Mouse (Mus musculus) forebrain, embryonic 12.5 days (tissue): ENCODE data around the gene Itk. TPM values are rescaled to one million over a fixed set of nuclear protein-coding genes. Genes with fewer than 3 reads are reported as not detected.

Experiments used
- ATAC-seq: fragments of 200-750 bp; cut with Nextera tagmentation; 2 replicates; pipeline ENCODE4 v1.8.0; 2017; ENCODE audit warnings: moderate TSS enrichment; ENCODE audit not compliant: low FRiP score
- H3K27ac ChIP-seq: fragments of 300-500 bp; sonication (generic); 2 replicates; pipeline ENCODE4 v1.5.1; 2016; ENCODE audit warnings: mild to moderate bottlenecking
- H3K27me3 ChIP-seq: fragments of 300-500 bp; sonication (generic); 2 replicates; pipeline ENCODE4 v1.6.1; 2016; ENCODE audit warnings: mild to moderate bottlenecking
- H3K36me3 ChIP-seq: fragments of 300-500 bp; sonication (generic); replicated peaks from 2 replicates; pipeline ENCODE4 v1.6.1; 2016; ENCODE audit warnings: mild to moderate bottlenecking
- H3K4me1 ChIP-seq: fragments of 300-500 bp; sonication (generic); 2 replicates; pipeline ENCODE4 v1.6.1; 2016
- H3K4me2 ChIP-seq: fragments of 300-500 bp; sonication (generic); 2 replicates; pipeline ENCODE4 v1.6.1; 2016; ENCODE audit warnings: mild to moderate bottlenecking, moderate library complexity
- H3K4me3 ChIP-seq: fragments of 300-500 bp; sonication (generic); replicated peaks from 2 replicates; pipeline ENCODE4 v1.5.1; 2016; ENCODE audit warnings: mild to moderate bottlenecking
- H3K9ac ChIP-seq: fragments of 300-500 bp; sonication (generic); 2 replicates; pipeline ENCODE4 v1.6.1; 2016; ENCODE audit warnings: mild to moderate bottlenecking
- H3K9me3 ChIP-seq: fragments of 300-500 bp; sonication (generic); 2 replicates; pipeline ENCODE4 v1.6.1; 2016
- WGBS: fragments of 180-500 bp; shearing (Covaris S2); methylation state at CpG from one replicate; pipeline ENCODE4 v1.1.7; 2016; 5-methylcytosine and 5-hydroxymethylcytosine counted together
- polyA plus RNA-seq: library from polyadenylated mRNA; unstranded; fragments of >200 nt; fragmentation: Nextera tagmentation; extraction: Ambion mirVana; gene quantifications from 2 replicates; pipeline ENCODE4 v1.2.1, GENCODE M21; 2016

Gene Itk
- polyA plus RNA-seq, 1 experiment from 2014 or later = not detected

DNA sequence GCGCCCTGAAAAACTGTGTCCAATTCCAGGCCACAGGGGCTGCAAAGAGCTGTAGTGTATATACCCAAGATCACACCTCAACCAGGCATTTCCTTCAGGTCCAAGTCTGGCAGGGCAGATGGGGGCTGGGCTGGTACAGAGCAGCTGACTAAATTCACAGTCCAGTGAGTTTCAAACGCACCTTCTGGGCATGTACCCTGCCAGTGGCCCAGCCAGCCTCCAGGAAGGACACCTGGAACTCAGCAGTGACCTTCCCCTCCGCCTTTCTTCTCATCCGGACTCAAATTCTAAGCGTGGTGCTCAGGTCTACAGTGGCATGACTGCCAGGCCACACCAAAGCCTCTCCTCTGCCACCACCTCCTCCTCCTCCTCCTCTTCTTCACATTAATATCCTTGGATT is 95.8 kb downstream of the Itk start:
- Histone ChIP-seq H3K4me3 (no peak overlapping the region), H3K9me3 (no peaks in the 10 kb centered on the region), H3K27ac (no peak overlapping the region), H3K4me1 (peaks cover 11% of the 10 kb centered on the region; the same call in 1 of the 2 replicates), H3K36me3 (peaks cover 12% of the 10 kb centered on the region), H3K27me3 (no peaks in the 10 kb centered on the region), H3K9ac (no peak overlapping the region), H3K4me2 (no peak overlapping the region)
- WGBS = 90% methylated on average over 5 of the region's 5 CpGs
- no peak for ATAC-seq

DNA sequence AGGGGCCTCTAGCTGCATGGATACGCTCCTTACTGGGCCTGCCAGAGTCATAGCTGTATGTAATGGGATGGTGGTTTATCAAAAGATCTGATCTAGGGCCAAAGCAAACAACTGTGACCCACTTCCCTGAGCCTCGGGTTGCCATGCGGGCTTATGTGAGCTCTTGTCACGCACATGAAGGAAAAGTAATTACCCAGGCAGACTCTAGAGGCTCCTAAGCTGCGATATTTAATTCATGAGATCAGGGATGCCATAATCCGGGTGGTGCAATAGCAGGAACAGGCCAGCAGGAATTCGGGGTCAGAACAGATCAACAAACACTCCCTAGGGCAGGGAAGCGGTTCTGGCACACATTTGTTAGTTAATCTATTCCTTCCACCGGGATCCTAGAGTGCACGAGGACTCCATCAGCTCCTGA is 98.3 kb downstream of the Itk start:
- WGBS = 48% methylated on average over 10 of the region's 10 CpGs
- Histone ChIP-seq H3K9ac (no peak overlapping the region), H3K4me2 (no peak overlapping the region), H3K27me3 (no peaks in the 10 kb centered on the region), H3K27ac (no peak overlapping the region), H3K4me1 (peaks cover 15% of the 10 kb centered on the region; the same call in 1 of the 2 replicates), H3K36me3 (peaks cover 28% of the 10 kb centered on the region), H3K9me3 (no peaks in the 10 kb centered on the region), H3K4me3 (no peak overlapping the region)
- ATAC-seq = peak; percentile 55; the same call in 1 of the 2 replicates

- WGBS = 86% methylated on average over 9 of the region's 9 CpGs
Measured at GRCm38 (mm10) chr11:46289561-46289960, 99.8 kb downstream of the Itk start.

DNA sequence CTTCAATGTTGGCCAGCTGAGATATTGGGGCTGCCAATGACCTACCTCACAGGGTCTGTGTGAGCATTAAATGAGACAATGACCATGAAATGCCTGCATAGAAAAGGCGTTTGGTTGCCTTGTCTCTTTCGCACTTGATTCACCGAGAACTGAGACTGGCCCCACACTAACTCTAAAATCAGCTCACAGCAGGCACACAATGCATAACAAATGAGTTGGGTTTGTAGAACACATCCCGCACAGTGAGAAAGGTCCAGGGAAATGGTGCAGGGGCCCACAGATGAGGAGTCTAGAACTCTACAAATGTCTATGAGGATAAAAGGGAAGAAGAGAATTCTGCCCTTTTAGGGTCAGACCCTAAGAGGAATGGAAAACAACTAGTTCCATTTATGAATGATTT is 100.3 kb downstream of the Itk start:
- H3K9me3 ChIP-seq = no peaks in the 10 kb centered on the region
- WGBS = 57% methylated on average over 4 of the region's 4 CpGs

More at GRCm38 (mm10) chr11:46289561-46289960, 99.8 kb downstream of the Itk start:
- Histone ChIP-seq H3K9me3 (no peaks in the 10 kb centered on the region), H3K36me3 (peaks cover 35% of the 10 kb centered on the region), H3K4me3 (no peak overlapping the region), H3K4me1 (peaks cover 15% of the 10 kb centered on the region; the same call in 1 of the 2 replicates), H3K27ac (no peak overlapping the region), H3K4me2 (no peak overlapping the region), H3K27me3 (no peaks in the 10 kb centered on the region), H3K9ac (no peak overlapping the region)
- ATAC-seq = no peak

DNA sequence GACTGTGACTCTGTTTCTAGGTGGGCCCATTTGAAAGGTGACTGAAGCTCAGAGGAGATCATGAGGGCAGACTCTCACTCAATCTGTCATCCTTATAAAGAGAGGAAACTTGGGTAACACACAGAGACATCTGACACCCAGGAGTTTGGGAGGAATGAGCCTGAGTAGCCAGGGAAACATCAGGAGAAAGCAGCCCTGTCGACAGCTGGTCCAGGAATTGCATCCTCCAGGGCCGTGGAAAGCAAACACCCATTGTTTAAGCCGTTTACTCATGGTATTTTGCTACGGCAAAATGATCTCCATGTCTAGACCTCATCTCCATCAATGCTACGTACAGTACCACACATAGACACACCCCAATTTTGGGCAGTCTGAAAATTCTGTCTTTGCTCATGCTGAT is 101.2 kb downstream of the Itk start:
- no peak overlapping the region for H3K27ac ChIP-seq
- peaks cover 12% of the 10 kb centered on the region; the same call in 1 of the 2 replicates for H3K4me1 ChIP-seq
- H3K9me3 ChIP-seq = no peaks in the 10 kb centered on the region
- no peak overlapping the region for H3K4me3 ChIP-seq
- H3K27me3 ChIP-seq = no peaks in the 10 kb centered on the region
- no peak overlapping the region for H3K4me2 ChIP-seq
- ATAC-seq = no peak
- H3K36me3 ChIP-seq = peaks cover 48% of the 10 kb centered on the region
- 82% methylated on average over 5 of the region's 5 CpGs for WGBS
- no peak overlapping the region for H3K9ac ChIP-seq

More for the DNA sequence above, 100.3 kb downstream of the Itk start:
- no peaks in the 10 kb centered on the region for H3K27me3 ChIP-seq
- no peak overlapping the region for H3K4me3 ChIP-seq
- peaks cover 40% of the 10 kb centered on the region for H3K36me3 ChIP-seq
- H3K9ac ChIP-seq = no peak overlapping the region
- no peak overlapping the region for H3K27ac ChIP-seq
- H3K4me1 ChIP-seq = peaks cover 12% of the 10 kb centered on the region; the same call in 1 of the 2 replicates
- no peak overlapping the region for H3K4me2 ChIP-seq
- no peak for ATAC-seq

DNA sequence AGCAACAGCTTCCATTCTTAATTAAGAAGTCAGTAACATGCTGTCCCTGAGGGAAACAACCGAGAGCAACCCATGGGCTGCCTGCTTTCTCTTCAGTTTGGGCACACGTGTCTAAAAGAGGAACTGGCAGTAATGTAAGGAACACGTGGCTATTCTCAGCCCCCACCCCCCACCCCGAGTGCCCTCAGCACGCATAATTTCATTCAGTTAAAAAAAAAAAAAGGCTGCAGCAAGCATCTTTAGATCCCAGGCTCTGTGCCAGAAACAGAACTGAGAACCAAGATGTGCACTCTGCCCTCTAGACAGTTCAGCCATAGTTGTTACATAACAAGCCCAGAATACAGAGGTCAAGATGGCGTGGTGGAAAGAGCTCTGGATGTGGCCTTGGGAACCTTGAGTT is 102.5 kb downstream of the Itk start:
- H3K27ac ChIP-seq = no peak overlapping the region
- H3K4me3 ChIP-seq = no peak overlapping the region
- H3K4me1 ChIP-seq = peaks cover 12% of the 10 kb centered on the region; the same call in 1 of the 2 replicates
- H3K9ac ChIP-seq = no peak overlapping the region
- H3K36me3 ChIP-seq = peaks cover 60% of the 10 kb centered on the region
- H3K4me2 ChIP-seq = no peak overlapping the region
- H3K27me3 ChIP-seq = no peaks in the 10 kb centered on the region
- 75% methylated on average over 6 of the region's 6 CpGs for WGBS
- H3K9me3 ChIP-seq = no peaks in the 10 kb centered on the region
- no peak for ATAC-seq

GRCm38 (mm10) chr11:46283800-46284199 is 105.5 kb downstream of the Itk start:
- Histone ChIP-seq H3K4me2 (no peak overlapping the region), H3K9me3 (no peaks in the 10 kb centered on the region), H3K27me3 (no peaks in the 10 kb centered on the region), H3K4me1 (0 out of 2 replicates have a peak, but pooled peaks cover 3% of the 10 kb centered on the region), H3K9ac (no peak overlapping the region), H3K27ac (no peak overlapping the region), H3K36me3 (peaks cover 78% of the 10 kb centered on the region), H3K4me3 (no peak overlapping the region)
- ATAC-seq = no peak
- WGBS = 94% methylated on average over 6 of the region's 6 CpGs

GRCm38 (mm10) chr11:46282612-46283011 is 106.7 kb downstream of the Itk start:
- H3K4me2 ChIP-seq = no peak overlapping the region
- no peak overlapping the region for H3K9ac ChIP-seq
- H3K27ac ChIP-seq = no peak overlapping the region
- H3K36me3 ChIP-seq = peaks cover 77% of the 10 kb centered on the region
- H3K4me1 ChIP-seq = 0 out of 2 replicates have a peak, but pooled peaks cover 3% of the 10 kb centered on the region
- H3K27me3 ChIP-seq = no peaks in the 10 kb centered on the region
- no peak overlapping the region for H3K4me3 ChIP-seq
- 97% methylated on average over 5 of the region's 5 CpGs for WGBS
- H3K9me3 ChIP-seq = no peaks in the 10 kb centered on the region
- no peak for ATAC-seq

DNA sequence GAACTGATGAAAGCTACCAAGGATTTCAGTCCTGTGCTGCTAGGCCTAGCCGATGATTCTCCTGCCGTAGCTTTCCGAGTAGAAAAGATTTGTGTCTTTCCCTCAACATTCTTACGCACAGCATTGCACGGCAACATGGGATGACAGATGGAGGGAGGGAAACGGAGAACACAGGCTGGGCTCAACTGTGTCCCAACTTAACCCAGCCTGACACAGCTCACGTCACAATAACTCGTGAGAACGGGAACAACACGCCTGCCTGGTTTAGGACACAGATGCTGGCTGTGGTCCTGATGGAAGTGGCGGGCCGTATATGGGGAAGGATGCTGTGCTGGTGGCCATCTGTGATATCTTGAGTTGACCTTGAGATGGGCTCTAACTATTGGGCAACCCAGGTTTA is 110.6 kb downstream of the Itk start:
- no peaks in the 10 kb centered on the region for H3K9me3 ChIP-seq
- H3K27ac ChIP-seq = no peak overlapping the region
- no peaks in the 10 kb centered on the region for H3K27me3 ChIP-seq
- no peak overlapping the region for H3K4me3 ChIP-seq
- no peaks in the 10 kb centered on the region for H3K4me1 ChIP-seq
- ATAC-seq = no peak
- H3K36me3 ChIP-seq = peaks cover 84% of the 10 kb centered on the region
- no peak overlapping the region for H3K4me2 ChIP-seq
- WGBS = 92% methylated on average over 12 of the region's 12 CpGs
- no peak overlapping the region for H3K9ac ChIP-seq

DNA sequence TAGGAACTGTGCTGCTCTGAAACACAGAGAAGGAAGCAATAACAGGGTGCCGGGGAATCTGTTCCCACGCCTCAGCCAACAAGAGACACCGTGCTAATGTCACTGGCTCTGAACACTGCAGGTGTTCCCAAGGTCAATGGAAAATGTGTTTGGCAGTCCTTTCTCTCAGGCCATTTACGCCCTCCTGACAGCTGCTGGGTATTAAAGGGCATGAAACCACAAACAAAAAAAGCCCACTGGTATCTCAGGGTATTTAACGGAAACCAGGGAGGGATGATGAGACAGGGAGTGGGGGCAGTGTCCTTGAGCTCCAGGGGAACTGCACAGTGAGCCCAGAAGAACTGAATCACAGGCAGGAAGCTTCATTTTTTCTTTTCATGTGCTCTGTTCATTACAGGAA is 111.2 kb downstream of the Itk start:
- H3K9me3 ChIP-seq = no peaks in the 10 kb centered on the region
- no peak overlapping the region for H3K4me3 ChIP-seq
- H3K36me3 ChIP-seq = peaks cover 83% of the 10 kb centered on the region
- no peak overlapping the region for H3K4me2 ChIP-seq
- H3K27me3 ChIP-seq = no peaks in the 10 kb centered on the region
- no peaks in the 10 kb centered on the region for H3K4me1 ChIP-seq
- no peak for ATAC-seq
- no peak overlapping the region for H3K9ac ChIP-seq
- no peak overlapping the region for H3K27ac ChIP-seq
- WGBS = 80% methylated on average over 5 of the region's 5 CpGs

DNA sequence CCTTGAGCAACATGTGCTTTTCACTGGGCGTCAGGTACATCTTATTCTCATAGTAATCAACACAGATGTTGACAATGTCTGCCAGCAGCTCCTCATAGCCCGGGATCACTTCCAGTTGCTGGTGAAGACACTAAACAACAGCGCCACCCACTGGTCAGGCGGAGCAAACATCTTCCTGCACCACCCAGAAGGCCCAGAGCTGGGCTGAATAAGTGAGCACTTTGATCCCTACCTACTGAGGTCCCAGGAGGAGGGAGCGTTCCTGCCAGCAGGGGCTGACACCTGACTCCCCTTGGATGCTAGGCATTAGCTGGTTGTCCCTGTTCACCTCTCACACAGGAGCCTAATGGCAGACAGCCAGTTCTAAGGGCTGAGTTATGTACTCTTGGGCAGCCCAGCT is 112.5 kb downstream of the Itk start:
- no peaks in the 10 kb centered on the region for H3K27me3 ChIP-seq
- H3K4me3 ChIP-seq = no peak overlapping the region
- no peak overlapping the region for H3K9ac ChIP-seq
- no peak overlapping the region for H3K27ac ChIP-seq
- no peaks in the 10 kb centered on the region for H3K9me3 ChIP-seq
- no peak for ATAC-seq
- H3K4me1 ChIP-seq = no peaks in the 10 kb centered on the region
- peaks cover 83% of the 10 kb centered on the region for H3K36me3 ChIP-seq
- no peak overlapping the region for H3K4me2 ChIP-seq
- WGBS = 47% methylated on average over 5 of the region's 5 CpGs

DNA sequence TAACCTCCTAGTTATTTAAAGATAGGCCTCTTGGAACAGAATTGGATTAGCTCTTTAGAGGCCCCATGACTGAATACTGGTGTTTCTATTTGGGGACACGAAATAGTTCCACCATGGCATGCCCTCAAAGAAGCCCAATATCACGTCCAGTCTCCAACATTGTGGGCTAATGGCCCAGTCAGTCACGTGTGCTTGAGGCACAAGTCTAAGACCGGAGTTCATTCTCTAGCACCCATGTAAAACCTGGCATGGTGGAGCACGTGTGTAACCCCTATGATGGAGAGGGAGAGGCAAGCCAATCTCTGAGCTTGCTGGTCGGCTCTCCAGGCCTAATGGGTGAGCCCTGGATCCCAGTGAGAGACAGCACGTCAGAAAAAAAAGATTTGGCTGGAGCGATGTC is 113.1 kb downstream of the Itk start:
- no peaks in the 10 kb centered on the region for H3K9me3 ChIP-seq
- no peak for ATAC-seq
- no peaks in the 10 kb centered on the region for H3K4me1 ChIP-seq
- H3K9ac ChIP-seq = no peak overlapping the region
- H3K4me2 ChIP-seq = no peak overlapping the region
- no peaks in the 10 kb centered on the region for H3K27me3 ChIP-seq
- H3K4me3 ChIP-seq = no peak overlapping the region
- H3K27ac ChIP-seq = no peak overlapping the region
- WGBS = 91% methylated on average over 8 of the region's 8 CpGs
- peaks cover 78% of the 10 kb centered on the region for H3K36me3 ChIP-seq

DNA sequence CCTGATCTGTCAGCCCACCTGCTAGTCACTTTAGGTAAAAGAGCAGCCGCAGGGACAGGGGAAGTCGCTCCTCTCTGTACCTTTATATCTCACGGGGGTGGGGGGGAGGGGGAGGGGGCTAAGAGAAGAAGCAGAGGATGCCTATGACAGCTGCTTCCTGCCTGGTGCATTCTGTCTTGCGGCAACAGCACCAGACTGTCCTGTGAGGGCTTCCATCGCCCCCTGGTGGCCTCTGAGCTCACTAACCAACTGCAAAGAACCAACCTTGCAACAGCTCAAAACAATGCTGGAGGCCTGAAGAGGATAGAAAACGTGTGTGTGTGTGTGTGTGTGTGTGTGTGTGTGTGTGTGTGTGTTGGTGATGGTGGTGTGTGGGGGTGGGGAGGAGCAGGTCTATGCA is 114.0 kb downstream of the Itk start:
- H3K27ac ChIP-seq = no peak overlapping the region
- ATAC-seq = peak; percentile 81
- no peaks in the 10 kb centered on the region for H3K9me3 ChIP-seq
- no peaks in the 10 kb centered on the region for H3K4me1 ChIP-seq
- WGBS = 13% methylated on average over 6 of the region's 6 CpGs
- peaks cover 76% of the 10 kb centered on the region for H3K36me3 ChIP-seq
- no peak overlapping the region for H3K4me3 ChIP-seq
- no peaks in the 10 kb centered on the region for H3K27me3 ChIP-seq
- no peak overlapping the region for H3K9ac ChIP-seq
- no peak overlapping the region for H3K4me2 ChIP-seq
